Mouse (Mus musculus) heart, postnatal 4 days (tissue): ENCODE measurements at regions not wholly inside any gene's neighbourhood (a gene's known extent, or its start where the extent isn't known, plus 50 kb on each side); places are given as distances from the start of the nearest gene placed in this dataset.

Experiments
- DNase-seq: peaks from one replicate; pipeline ENCODE4 v3.0.0; 2021

DNA sequence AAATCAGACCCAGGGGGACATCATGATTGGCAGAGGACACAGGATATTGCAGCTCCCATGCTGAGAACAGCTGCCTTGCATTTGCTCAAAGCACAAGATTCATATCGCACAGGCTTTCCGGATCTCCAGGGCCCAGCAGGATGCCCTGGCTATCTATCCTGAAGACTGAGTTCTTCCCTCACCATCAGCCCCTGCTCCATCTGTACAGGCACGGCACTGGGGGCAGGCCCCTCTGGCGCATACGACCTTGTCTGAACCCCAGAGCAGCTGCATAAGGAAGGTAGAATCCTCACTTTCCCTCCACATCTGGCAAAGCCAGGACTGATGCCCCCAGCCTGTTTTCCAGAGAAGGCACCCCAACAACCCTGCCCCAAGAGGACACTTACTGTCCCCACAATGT is 266.8 kb downstream of the Tns1 start:
- no peak for DNase-seq

- no peak for DNase-seq
These were observed 267.4 kb downstream of the Tns1 start for GRCm38 (mm10) chr1:73856811-73857210.

GRCm38 (mm10) chr1:73855306-73855705 is 268.9 kb downstream of the Tns1 start:
- no peak for DNase-seq

DNA sequence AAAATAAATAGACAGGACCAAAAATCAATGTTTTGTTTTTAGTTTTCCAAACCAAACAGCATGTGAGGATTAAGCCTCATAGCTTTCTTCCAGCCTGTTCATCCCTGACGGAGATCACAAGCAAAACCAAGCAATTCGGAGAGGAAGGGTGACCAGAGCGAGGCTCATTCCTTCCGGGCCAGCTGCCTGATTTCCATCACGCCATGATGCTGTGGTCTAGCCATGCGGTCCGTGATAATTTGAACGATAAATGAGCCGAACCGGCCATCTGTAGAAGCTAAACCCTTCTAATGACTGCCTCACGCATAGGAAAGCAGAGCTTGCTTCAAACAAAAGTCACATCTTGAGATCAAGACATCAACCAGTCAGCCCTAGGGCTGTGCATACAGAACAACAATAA is 270.4 kb downstream of the Tns1 start:
- no peak for DNase-seq

DNA sequence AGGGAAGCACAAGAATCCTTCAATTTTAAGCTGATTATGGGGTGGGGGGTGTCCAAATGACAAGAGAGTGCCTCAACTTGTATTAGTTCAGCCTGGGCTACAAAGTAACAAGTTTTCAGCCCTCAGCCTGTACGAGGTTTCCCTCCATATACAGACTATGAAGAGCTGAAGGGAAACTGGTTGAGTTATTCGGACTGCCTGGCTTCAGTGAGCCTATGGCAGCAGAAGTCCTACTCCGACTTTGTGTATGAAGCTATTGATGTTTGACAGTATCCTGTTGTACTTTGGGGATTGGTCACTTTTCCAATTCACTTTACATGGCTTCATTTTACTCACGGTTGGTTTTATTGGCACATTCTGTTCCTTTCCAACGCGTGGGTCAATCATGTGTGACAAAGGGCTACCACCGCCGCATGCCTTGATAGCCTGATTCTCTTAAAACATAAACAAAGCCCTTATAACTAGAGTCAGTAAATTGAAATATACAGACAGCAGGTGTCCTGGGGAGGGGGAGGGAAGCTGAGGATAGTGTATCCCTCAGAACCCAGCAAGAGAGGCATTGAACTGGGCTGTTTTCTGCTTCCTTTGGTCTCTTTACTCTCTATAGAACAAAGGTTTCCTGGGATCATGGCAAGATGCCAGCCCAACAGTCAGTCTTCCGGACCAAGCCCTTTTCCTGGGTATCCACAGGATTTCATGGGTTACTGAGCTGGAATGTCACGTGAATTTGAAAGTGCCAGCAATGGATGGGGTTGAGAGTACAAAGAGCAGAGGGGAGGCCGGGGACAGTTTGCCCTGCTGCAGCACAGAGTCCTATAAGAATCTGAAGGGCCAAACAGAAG is 273.9 kb downstream of the Tns1 start:
- no peak for DNase-seq

DNA sequence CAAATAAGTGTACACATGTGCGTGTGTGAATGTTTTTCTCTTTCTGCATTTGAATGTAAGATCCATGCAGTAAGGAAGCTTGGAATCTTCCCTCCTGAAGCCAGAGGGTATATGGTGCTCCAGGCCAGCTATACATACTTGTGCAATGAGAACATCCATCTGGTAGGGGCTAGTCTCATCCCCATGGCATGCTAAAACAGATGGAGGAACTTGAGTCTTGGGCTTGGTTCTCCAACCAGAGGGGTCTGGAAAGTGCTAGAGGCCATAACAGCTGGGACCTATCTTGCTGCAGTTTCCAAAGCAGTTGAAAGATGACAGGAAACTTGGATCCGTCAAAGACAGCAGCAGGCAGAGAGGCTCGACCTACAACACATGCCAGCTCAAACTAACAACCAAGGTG is 275.9 kb downstream of the Tns1 start:
- DNase-seq, result no peak

DNA sequence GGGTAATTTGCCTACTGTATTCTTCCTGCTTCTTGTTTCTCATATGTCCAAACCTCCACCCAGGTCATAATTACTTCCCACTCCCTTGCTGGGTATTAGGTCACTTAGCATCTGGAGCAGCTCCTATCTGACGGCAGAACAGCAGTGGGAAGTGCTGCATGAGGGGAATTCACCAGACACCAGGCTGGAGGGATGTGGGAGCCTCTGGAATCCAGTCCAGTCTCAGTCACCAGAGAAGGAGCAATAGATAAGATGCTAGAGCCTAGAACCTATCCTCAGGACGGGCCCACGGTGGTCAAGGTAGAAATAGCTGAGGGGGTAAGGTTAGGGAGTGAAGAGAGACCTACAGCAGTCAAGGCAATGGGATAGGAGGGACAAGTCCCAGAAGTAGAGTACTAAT is 277.1 kb downstream of the Tns1 start:
- no peak for DNase-seq

DNA sequence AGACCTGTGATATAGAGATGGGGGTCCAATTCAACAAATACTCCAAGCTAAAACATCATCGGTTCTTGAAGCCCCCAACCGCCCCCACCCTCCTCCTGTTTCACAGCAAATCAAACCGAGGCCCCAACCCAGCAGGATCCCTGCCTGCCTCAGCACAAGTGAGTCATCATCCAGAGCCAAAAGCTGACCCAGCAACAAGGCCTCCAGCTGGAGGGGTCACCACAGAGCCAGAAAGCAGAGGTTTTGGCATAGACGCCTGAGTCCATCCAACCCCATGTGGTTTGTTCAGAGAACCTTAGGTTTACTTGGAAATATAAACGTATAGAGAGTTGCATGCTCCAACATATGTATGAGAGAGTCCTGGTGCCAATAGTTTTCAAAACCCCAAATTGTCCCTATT is 279.1 kb downstream of the Tns1 start:
- DNase-seq, result no peak

DNA sequence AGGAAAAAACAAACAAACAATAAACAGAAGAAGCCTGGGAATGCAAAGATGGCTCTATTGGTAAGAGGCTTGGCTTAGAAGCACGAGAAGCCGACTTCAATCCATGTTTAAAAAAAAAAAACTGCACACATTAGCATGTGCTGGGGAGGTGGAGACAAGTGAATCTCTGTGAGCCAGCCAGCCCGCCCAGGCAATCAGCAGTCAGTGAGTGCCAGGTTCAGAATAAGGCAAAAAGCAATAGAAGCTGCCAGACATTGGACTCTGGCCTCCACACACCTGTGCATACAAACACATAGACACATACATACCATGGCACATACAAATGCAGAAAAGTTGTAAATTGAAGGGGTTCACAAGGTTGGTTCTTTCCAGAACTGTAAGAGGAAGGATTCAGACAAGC is 279.7 kb downstream of the Tns1 start:
- DNase-seq, result no peak

DNA sequence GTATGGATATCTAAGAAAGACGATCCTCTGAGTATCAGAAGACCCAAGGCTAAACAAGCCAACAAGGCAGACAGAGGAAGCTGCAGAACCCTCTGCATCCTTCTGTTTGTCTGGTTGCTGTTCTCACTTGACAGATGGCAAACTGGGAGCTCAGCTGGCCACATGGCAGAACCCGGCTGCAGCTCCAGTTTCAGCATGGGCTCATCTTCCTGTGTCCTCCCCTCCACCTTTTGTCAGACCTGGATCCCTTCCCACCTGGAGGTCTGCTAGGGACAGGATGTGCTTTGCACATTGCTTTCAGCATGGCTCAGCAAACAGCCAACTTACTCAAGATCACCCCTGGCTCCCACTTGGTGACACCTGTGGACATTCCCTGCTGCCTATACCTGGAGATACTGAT is 284.9 kb downstream of the Tns1 start:
- DNase-seq, result no peak

GRCm38 (mm10) chr1:73836680-73837079 is 287.6 kb downstream of the Tns1 start:
- DNase-seq, result no peak

GRCm38 (mm10) chr1:73834566-73834965 is 289.7 kb downstream of the Tns1 start:
- DNase-seq, result no peak

- DNase-seq, result no peak
These were observed 293.6 kb downstream of the Tns1 start for GRCm38 (mm10) chr1:73830486-73831132.

GRCm38 (mm10) chr1:73828996-73829395 is 295.3 kb downstream of the Tns1 start:
- peak; percentile 21 for DNase-seq

GRCm38 (mm10) chr1:73826243-73826930 is 297.9 kb downstream of the Tns1 start:
- peak; percentile 93 for DNase-seq

DNA sequence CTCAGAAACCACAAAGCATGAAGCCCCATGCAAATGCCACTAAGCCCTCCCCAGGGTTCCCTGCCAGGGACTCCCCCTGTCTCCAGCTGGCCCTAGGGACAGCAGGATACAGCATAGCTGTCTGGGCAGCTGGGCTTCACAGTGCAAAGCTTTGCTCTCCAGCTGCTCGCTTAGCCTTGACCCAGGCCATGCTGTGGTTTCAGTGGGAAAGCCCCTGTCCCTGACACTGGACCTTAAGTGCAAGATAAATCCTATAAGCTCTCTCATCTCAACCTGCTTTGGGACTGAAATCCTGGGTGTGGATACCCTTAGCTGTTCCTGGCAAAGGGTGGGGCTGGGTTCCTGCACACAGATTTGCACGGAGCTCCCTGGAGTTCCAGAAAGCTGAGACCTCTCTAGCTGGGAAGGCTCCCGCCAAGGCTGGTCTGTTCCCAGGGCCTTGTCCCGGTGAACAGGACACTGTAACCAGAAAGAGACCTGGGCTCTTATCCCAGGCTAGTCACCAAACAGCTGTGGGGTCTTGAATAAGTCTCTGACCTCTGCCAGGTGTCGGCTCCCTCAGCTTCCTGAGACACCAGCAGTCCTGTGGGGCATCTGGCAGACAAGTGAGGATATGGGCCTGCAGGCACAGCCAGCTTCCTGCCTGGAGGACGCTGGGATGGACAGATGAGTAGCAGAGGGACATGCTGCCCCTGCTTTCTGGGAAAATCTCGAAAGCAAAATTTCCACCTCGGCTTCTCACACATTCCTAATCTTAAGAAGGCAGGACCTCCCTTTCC is 299.7 kb downstream of the Tns1 start:
- peak; percentile 25 for DNase-seq

GRCm38 (mm10) chr1:73823726-73824125 is 300.5 kb downstream of the Tns1 start:
- DNase-seq, result no peak

DNA sequence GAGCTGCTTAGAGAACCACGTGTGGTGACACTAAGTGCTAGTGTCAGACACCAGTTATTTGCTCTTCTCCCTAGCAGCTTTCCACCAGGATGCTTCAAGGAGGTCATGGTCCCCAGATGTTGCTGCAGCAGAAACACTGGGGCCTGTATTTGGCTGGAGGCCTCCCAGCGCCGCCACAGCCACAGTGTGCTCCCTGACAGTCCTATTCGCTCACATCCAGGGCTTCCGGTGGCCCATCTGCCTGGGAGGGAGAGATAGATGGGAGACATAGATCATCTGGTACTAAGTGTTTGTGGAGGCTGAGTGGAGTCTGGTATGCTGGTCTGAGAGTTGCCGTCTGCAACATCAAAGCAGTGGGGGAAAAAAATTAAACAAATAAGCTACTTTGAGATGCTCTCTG is 301.6 kb downstream of the Tns1 start:
- no peak for DNase-seq

GRCm38 (mm10) chr1:73820701-73821100 is 303.5 kb downstream of the Tns1 start:
- peak; percentile 21 for DNase-seq

DNA sequence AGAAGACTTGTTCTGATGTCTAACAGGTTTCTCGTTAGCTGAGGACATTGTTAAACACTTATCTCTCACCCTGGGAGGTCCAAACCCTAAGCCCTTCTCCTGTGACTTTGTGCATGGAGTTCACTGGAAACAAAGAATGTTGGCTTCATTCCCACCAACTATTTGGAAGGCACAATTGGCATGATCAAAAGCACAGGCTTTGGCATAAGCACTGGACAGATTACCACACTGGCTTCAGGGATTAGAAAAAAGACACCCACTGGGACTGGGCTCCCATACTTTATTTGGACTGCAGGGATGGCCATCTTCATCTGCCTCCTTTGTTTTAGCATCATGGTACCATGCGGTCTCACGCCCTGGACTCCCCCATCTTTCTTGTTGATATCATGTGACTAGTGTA is 317.0 kb downstream of the Tns1 start:
- DNase-seq, result no peak

DNA sequence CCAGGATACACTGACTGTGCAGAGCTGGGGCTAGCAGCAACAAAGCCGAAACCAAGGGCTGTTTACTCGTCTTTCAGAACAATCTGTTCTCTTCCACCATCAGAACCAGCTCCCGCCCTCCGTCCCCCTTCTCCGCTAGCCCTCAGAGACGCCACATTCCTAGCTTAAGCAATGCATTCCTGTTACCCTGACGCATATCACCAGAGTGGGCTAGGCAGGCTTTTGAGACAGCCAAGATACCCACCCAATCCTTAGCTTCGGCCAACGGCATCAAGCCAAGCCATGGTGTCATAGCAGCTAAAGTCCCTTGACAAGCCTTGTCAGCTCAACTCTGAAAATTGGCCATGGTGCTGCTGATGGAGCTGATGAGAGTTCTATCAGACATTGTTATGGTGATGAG is 319.1 kb downstream of the Tns1 start:
- peak; percentile 64 for DNase-seq

GRCm38 (mm10) chr1:73799996-73800395 is 324.3 kb downstream of the Tns1 start:
- no peak for DNase-seq

DNA sequence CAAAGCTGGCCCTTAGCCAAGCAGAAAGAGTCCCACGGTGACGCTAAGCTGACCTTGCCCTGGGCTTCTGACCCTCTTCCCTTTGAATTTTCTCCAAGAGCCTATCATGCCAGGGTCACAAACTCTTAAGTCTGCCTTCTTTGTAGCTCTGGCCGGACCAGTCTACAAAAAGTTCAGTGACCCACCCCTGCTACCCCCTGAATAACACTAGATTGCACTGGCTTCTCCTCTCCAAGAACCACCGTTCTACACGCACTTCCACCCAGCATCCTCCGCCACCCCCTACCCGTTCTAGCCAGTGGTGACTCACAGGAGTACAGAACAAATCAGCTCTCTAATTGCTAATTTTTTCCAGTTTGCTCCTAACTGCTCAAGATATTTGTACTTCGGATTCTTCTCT is 325.0 kb downstream of the Tns1 start:
- peak; percentile 15 for DNase-seq
